Mouse (Mus musculus) C2C12 (cell line): ENCODE measurements around the gene Zbtb8os. TPM values are rescaled to one million over a fixed set of nuclear protein-coding genes. Genes with fewer than 3 reads are reported as not detected.

ENCODE experiments used
- H3K27me3 ChIP-seq: one replicate; pipeline ENCODE4 v1.6.1; 2011; ENCODE audit not compliant: control insufficient read depth, insufficient read depth, insufficient read length
- H3K36me3 ChIP-seq: one replicate; pipeline ENCODE4 v1.6.1; 2011; ENCODE audit not compliant: control insufficient read depth, insufficient read depth
- H3K4me3 ChIP-seq: one replicate; pipeline ENCODE4 v1.5.1; 2011; ENCODE audit warnings: mild to moderate bottlenecking, control low read depth; ENCODE audit not compliant: poor library complexity, insufficient read depth, severe bottlenecking
- H3K79me2 ChIP-seq: one replicate; pipeline ENCODE4 v1.6.1; 2011; ENCODE audit not compliant: control insufficient read depth, insufficient read depth
- H3K79me3 ChIP-seq: one replicate; pipeline ENCODE4 v1.6.1; 2011; ENCODE audit warnings: low read depth, control low read depth
- H3ac ChIP-seq: one replicate; pipeline ENCODE3; 2011; ENCODE audit warnings: low read depth; ENCODE audit not compliant: control insufficient read depth, insufficient read length
- CEBPB ChIP-seq: IDR thresholded peaks from one replicate; pipeline ENCODE4 v1.6.1; 2011; ENCODE audit warnings: low read depth, mild to moderate bottlenecking, control low read depth, moderate library complexity
- CTCF ChIP-seq: IDR thresholded peaks from one replicate; pipeline ENCODE4 v1.5.1; 2011; ENCODE audit not compliant: control insufficient read depth, insufficient read depth, insufficient read length
- FOSL1 ChIP-seq: IDR thresholded peaks from one replicate; pipeline ENCODE4 v1.8.0; 2011; ENCODE audit warnings: mild to moderate bottlenecking, low read length; ENCODE audit not compliant: poor library complexity, insufficient read depth, severe bottlenecking
- MAX ChIP-seq: IDR thresholded peaks from one replicate; pipeline ENCODE4 v1.6.1; 2011; ENCODE audit warnings: mild to moderate bottlenecking, control low read depth
- MYOD1 ChIP-seq: IDR thresholded peaks from one replicate; pipeline ENCODE4 v1.6.1; 2011; ENCODE audit warnings: low read depth; ENCODE audit not compliant: control insufficient read depth, insufficient read length
- MYOG ChIP-seq: IDR thresholded peaks from one replicate; pipeline ENCODE4 v1.6.1; 2011; ENCODE audit not compliant: control insufficient read depth, insufficient read length; ENCODE audit errors: extremely low read depth
- USF1 ChIP-seq: IDR thresholded peaks from one replicate; pipeline ENCODE4 v1.6.1; 2011; ENCODE audit warnings: low read depth, mild to moderate bottlenecking, control low read depth, moderate library complexity
- polyA plus RNA-seq: library from polyadenylated mRNA; unstranded; fragments of >200 nt; fragmentation: generic; extraction: Trizol; gene quantifications from one replicate; pipeline ENCODE4 v1.2.1, GENCODE M21; 2012; ENCODE audit warnings: missing spikeins

Zbtb8os gene
- polyA plus RNA-seq, 1 experiment: 31.2 TPM

DNA sequence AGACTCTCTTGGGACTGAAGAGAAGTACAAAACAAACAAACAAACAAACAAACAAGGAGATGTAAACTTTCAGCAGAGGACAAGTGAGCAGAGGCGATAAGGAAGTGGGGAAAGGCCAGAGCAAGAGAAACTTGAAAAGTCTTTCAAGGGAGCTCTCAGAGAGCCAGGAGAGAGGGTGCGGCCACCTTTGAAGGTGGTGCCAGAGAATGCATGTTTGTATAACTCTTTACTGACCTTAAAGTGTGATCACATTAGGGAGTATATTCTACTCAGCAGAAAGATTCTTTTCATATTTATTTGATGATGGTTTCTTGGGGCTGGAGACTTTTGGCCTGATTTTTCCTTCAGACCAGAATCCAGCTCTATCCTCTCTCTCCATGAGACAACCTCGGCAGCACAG, 61.5 kb downstream of the Zbtb8os start:
- Histone ChIP-seq H3K27me3 (no peaks in the 10 kb centered on the region), H3K36me3 (no peaks in the 10 kb centered on the region), H3ac (no peak overlapping the region), H3K4me3 (no peak overlapping the region), H3K79me2 (no peaks in the 10 kb centered on the region), H3K79me3 (no peaks in the 10 kb centered on the region)
- no peak for TF ChIP-seq MYOG
- TF ChIP-seq USF1: no peak
- TF ChIP-seq MYOD1: no peak
- TF ChIP-seq CTCF: no peak

DNA sequence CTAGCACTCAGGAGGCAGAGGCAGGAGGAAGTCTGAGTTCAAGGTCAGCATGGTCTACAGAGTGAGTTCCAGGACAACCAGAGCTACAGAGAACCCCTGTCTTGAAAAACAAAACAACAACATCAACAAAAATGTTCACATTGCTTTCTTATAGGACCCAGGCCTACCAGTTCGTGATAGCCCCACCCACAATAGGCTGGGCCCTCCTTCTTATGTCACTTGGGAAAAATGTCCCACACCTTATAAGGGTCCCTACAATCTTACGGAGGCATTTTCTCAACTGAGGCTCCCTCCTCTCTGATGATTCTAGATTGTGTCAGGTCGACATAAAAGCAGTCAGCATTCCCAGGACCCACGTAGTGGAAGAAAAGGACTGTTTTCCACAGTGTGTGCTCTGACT, 64.3 kb downstream of the Zbtb8os start:
- Histone ChIP-seq H3K79me3 (no peaks in the 10 kb centered on the region), H3K79me2 (no peaks in the 10 kb centered on the region), H3K4me3 (no peak overlapping the region), H3ac (no peak overlapping the region), H3K27me3 (no peaks in the 10 kb centered on the region), H3K36me3 (no peaks in the 10 kb centered on the region)
- TF ChIP-seq MYOD1 (no peak), MAX (no peak), CTCF (no peak), CEBPB (no peak), MYOG (no peak), USF1 (no peak), FOSL1 (no peak)

Other genes starting within 250 kb of the Zbtb8os start
- gene Tmem54, start 230.1 kb upstream of the Zbtb8os start, polyA plus RNA-seq: 0.18 TPM
- gene Hpca, start 213.7 kb upstream of the Zbtb8os start, polyA plus RNA-seq: not detected
- gene Fndc5, start 198.7 kb upstream of the Zbtb8os start, polyA plus RNA-seq: 0.14 TPM
- gene S100pbp, start 146.0 kb upstream of the Zbtb8os start, polyA plus RNA-seq: 8.1 TPM
- 105 TPM for gene Yars, start 145.9 kb upstream of the Zbtb8os start, polyA plus RNA-seq
- gene C77080, start 74.3 kb upstream of the Zbtb8os start, polyA plus RNA-seq: 30.1 TPM
- 15.0 TPM for gene Sync, start 48.1 kb upstream of the Zbtb8os start, polyA plus RNA-seq
- 195 TPM for gene Rbbp4, start 325 bp upstream of the Zbtb8os start, polyA plus RNA-seq
- gene Zbtb8a, start 42.4 kb downstream of the Zbtb8os start, polyA plus RNA-seq: 4.6 TPM
- gene Zbtb8b, start 105.2 kb downstream of the Zbtb8os start, polyA plus RNA-seq: not detected
- 11.8 TPM for gene Bsdc1, start 125.9 kb downstream of the Zbtb8os start, polyA plus RNA-seq
- gene Tssk3, start 155.3 kb downstream of the Zbtb8os start, polyA plus RNA-seq: not detected
- gene Fam229a, start 155.5 kb downstream of the Zbtb8os start, polyA plus RNA-seq: not detected
- gene Marcksl1, start 177.9 kb downstream of the Zbtb8os start, polyA plus RNA-seq: 148 TPM
- 96.7 TPM for gene Hdac1, start 207.0 kb downstream of the Zbtb8os start, polyA plus RNA-seq
- gene Lck, start 237.9 kb downstream of the Zbtb8os start, polyA plus RNA-seq: 1.5 TPM
- gene Fam167b, start 242.9 kb downstream of the Zbtb8os start, polyA plus RNA-seq: 0.27 TPM